Mouse (Mus musculus): Measurements from ENCODE around the gene Slc40a1. TPM values are rescaled to one million over a fixed set of nuclear protein-coding genes. Genes with fewer than 3 reads are reported as not detected.
A peak's percentile ranks its signal among the peaks of the same experiment; 100 is the strongest.

Slc40a1 gene
- total RNA-seq, 2 experiments from 2014 or later = 12.9 to 15.5 TPM

DNA sequence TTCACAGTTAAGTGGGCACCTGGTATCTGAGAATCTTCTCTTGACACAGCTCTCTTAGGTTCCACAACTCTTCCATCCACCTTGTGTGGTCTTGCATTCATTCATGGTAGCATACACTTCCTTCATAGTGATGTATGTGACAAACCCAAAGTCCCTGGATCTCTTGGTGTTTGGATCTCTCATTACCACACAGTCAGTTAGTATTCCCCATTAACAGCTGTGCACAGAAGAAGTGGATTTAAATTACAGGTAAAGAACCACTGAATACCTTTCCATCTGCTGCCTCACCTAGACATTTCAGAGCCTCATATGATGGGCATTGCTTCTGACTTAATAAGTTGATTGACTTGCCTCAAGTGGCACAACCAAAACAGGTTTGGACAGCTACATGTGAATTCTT is 36.1 kb downstream of the Slc40a1 start, which contains the start of gene Gm5269:
TSS of gene Gm5269 (minus strand) at position 101 of the 400 bp plus-strand sequence.
- intact Hi-C loops (cut with DNase I) = no loop called here
- DNase-seq (ENCODE audit: low spot score in 2 of 2) = no peak

DNA sequence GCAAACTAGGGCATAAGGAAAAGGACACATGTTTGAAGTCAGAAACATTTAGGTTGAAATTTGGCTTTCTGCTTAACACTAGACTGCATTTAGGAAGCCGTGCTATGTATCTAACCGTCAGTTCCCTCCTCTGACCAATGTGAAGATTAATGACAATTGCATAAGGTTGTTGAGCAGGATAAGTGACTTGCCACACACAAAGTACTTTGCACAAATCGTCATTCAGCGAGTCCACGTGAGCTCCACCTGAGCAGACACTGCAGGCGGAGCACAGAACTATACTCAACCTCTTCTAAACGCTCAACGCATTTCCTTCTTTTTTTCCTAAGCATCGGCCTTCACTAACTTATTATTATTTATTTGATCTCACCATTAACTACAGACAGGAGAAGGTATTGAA is 39.5 kb downstream of the Slc40a1 start:
- intact Hi-C loops (cut with DNase I) = no loop called here
- no peak for DNase-seq (ENCODE audit: low spot score in 2 of 2)

DNA sequence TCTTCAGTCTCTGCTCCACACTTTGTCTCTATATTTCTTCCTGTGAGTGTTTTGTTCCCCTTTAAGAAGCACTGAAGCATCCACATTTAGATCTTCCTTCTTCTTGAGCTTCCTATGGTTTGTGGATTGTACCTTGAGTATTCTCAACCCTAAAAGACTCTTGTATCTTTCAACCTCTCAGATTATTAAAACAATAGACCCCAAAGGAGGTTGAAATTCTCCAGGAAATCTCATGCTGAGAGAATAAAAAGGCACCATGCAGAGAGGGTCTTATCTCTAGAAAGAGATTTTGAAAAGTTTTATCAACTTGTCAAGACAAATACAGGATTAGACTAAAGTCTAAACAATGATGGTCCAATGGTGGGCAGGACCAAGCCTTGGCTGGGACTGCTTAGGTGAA is 42.9 kb downstream of the Slc40a1 start:
- DNase-seq (ENCODE audit: low spot score in 2 of 2) = no peak
- intact Hi-C loops (cut with DNase I) = no loop called here

DNA sequence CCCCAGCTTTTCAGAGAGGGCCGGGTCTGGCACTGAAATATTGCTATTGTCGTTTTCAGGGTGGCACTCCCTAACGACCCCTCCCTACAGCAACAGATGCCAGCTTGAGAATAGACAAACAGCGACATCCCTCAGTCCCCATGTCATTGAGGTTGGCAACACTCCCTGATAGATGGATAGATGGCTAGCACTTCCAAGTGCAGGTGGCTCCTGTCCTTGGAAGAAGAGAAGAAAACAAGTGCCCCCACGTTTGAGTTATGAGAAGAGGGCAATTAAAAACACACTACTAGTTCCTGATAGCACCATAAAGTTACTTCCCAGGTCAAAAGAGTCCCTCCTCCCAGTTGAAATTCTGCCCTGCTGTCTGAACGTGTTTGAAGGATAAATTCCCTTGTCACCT is 44.2 kb downstream of the Slc40a1 start:
- intact Hi-C loops (cut with DNase I) = no loop called here
- DNase-seq (ENCODE audit: low spot score in 2 of 2) = no peak

DNA sequence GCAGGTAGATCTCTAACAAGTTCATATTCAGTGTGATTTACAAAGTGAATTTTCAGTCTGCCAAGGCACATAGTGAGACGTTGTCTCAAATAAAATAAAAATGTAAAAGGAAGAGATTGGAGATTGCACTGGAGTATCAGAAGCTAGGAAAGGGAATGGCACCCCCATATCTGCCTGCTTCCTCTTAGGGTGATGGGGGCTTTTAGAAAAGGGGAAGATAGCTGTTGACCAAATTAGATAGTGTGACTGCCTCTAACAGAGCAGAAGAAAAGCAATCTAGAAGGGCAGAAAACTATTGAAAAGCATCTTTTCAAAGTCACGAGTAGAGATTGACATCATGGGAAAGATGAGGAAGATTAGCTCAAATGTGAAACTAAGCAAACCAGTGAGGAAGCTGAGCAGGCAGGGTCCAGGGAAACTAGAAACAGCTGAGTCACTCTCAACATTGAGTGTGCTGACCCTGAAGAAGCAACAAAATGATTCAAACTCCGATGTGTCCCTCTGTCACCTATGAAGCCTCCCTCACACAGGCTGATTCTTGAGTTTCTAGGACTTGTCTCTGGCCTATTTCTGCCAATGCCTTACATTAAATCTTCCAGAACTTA is 45.0 kb downstream of the Slc40a1 start:
- no peak for DNase-seq (ENCODE audit: low spot score in 2 of 2)
- intact Hi-C loops (cut with DNase I) = no loop called here

DNA sequence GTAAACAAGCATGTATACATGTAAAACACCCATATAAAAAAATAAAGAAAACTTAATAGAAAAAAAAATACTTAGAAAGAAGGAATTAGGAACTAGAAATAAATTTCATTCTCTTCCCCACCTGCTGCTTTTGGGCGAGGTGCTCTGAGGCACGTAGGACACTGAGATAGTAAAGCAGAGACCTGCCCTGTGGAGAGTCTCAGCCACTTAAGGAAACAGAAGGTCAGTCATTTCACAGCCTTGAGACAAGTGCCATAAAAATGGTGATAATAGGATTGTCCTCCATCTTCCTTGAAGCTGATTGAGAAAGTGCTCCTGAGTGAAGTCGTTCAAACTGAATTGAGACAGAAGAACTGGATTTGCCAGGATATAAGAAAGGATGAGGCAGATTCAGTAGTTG is 48.9 kb downstream of the Slc40a1 start:
- no peak for DNase-seq (ENCODE audit: low spot score in 2 of 2)
- intact Hi-C loops (cut with DNase I) = no loop called here

DNA sequence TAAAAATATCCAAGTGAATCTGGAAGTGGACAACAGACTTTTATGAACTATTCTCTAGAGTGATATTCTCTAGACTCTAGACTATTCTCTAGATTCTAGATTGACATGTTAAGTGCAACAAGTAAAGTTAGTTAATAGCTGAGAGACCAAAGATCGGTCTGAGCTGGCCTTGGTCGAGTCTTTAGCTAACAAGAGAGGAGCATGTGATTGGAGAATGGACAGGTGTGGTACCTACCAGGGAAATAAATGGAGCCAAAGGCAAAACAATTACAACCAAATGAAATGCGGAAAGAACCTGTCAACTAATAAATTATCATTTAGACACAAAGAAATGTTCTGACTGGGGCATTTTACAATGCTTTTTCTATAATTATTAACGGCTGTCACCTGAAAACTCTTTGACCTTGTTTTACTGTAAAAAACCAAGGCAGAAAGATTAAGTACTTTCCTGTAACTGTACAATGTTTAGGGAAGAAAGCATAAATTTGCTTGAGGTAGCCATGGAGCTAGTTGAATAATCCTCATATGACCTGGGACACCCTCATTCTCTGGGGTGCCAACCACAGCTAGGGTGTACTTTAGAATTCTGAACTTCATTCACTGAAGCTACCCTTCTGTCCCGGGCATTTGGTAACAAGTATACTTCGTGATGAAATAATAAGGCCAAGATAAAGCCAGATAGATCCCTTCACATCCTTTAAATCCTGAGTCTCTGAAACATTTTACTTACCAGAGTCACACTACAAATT is 49.7 kb downstream of the Slc40a1 start:
- intact Hi-C loops (cut with DNase I) = no loop called here

DNA sequence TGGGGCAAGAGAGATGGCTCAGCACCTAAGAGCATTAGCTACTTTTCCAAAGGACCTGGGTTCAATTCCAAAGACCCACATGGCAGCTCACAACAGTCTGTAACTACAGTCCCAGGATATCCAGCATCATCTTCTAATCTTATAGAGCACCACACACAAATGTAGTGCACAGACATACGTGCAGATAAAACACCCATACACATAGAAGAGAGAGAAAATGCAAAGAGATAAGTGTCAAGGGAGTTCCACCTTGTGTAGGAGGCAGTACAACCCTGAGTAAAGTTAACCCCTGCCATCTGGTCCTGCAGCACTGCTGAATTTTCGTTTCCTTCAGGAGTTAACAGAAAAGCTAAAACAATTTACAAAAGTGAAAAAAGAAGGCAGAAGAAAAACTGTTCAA is 50.7 kb downstream of the Slc40a1 start:
- no peak for DNase-seq (ENCODE audit: low spot score in 2 of 2)
- intact Hi-C loops (cut with DNase I) = no loop called here

More for the DNA sequence above, 49.7 kb downstream of the Slc40a1 start:
- DNase-seq (ENCODE audit: low spot score in 2 of 2) = no peak

DNA sequence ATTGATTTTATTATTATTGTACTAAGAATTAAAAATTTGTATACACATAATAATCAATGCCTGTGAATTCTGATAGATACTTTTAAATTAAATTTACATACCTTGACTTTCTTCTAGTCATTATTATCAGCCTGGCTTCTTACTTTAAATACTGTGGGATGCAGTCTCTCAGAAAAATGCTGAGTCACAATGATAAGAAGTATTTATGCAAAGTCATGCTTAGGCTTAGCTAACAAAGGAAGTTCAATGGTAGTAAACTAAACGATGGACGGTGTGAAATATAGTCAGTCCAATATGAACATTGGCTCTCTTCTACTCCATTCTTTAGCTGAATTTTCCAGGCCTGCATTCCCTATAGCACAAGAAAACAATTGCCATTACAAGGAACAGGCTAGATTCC is 53.1 kb downstream of the Slc40a1 start:
- DNase-seq (ENCODE audit: low spot score in 2 of 2) = no peak
- intact Hi-C loops (cut with DNase I) = no loop called here

DNA sequence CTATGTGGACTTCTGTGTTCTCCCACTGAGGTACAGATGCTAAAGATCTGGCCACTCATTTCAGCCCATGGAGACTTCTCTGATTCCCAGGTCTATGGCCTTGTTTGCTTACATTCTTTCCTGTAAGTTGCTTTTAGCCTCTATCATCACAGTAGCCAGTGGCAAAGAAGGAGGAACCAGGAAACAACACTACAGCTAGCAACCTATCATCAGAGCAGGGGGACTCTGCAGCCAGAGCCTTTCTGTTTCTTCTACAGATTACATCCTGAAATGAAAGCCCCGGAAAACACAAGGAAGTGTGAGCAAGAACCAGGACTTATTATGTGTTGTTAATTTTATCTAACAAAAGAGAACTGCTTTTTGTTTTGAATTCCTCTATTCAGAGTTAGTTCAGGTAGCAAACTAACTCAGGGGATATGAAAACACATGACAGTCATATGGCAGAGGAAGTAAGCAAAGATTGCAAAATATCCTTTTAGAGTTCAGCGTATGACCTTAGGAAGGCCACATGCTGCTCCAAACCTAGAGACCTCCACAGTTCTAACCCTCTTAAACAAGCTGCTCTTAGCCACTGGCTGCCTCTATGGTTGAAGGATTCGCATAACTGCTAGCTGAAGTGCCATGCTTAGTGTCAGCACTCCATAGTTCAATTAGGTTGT is 57.7 kb downstream of the Slc40a1 start:
- intact Hi-C loops (cut with DNase I) = no loop called here
- no peak for DNase-seq (ENCODE audit: low spot score in 2 of 2)

DNA sequence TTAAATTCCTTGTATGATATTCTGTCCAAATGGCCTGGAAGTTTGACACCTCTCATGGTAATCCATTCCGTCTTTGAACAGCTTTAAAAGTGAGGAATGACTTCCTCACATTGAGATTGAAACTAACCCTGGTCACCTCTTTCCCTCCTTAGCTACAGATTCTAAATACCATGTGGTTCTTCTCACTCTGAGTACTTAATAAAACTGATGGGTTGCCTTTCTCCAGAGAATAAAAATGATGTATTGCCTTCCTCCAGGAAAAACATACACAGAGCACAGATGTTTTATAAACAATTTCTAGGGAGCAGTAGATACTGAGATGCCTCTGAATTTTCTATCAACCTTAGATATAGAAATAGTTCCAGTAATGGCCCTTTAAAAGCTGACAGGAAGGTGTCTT is 58.3 kb downstream of the Slc40a1 start:
- no peak for DNase-seq (ENCODE audit: low spot score in 2 of 2)
- intact Hi-C loops (cut with DNase I) = no loop called here

DNA sequence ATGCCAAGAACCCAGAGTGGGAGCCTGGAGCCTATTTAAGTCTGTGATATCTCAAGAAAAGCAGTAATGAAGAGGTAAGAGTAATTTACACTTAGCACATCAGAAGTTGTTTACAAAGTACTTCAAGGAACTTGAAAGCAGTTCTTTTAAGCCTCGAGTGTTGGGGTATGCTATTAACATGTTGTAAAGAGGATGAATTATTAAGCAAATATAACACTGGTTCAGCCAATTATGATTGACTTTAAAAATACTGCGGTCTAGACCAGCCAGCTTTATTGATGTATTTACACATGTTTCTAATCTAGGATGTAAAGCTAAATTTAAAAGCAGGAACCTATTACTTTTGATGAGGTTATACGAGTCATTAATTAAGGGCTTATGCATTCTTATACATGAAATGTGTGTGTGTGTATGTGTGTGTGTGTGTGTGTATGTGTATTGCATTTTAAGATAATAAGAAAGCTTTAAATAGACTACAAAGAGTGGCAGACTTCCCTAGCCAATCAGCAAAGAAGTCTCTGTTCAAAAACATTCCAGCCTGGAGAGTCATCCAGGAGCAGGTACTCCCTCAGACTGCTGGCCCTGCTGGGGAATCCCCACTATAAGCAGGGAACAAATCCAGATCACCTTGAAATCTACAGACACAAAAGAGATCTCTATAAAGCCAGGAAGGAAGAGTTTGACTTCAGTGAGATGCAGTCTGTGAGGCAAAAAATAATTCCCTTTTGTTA is 59.9 kb downstream of the Slc40a1 start:
- DNase-seq (ENCODE audit: low spot score in 2 of 2) = no peak
- intact Hi-C loops (cut with DNase I) = no loop called here

DNA sequence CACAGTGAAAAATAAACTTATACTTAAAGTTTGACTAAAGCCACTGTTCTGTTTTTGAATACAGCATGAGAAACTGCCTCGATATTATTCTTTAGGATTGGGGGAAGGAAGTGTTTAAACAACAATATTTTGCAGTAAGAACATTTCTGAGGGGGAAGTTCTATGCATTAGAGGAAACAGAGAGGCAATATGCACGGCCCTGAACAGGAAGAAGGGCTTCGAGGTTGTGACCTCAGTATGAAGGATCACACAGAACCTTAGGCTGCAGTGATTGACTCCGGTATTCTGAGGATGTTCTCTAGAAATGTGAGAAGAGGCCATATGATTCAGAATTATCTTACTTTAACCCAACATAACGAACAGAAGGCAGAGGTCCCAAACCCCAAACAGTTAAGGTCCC is 60.6 kb downstream of the Slc40a1 start:
- no peak for DNase-seq (ENCODE audit: low spot score in 2 of 2)
- intact Hi-C loops (cut with DNase I) = no loop called here

DNA sequence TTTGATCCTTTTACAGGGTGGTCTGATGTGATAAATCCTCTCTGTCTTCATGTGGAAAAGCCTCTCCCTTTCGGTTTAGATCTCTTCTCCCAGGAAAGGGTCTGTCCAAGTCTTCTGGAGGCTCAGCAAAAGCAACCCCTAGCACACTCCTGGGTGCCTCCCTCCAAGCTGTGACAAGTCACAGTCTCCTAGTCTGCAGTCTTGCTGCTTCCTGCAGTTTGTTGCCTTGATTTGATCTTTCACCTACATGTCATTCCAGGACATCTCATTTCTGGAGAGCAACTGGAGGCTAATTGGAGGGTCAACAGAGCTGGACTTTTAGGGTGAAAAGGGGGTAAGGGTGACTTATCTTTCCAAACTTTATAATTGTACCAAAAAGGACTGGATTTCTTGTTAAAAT is 61.0 kb downstream of the Slc40a1 start:
- intact Hi-C loops (cut with DNase I) = no loop called here
- no peak for DNase-seq (ENCODE audit: low spot score in 2 of 2)

DNA sequence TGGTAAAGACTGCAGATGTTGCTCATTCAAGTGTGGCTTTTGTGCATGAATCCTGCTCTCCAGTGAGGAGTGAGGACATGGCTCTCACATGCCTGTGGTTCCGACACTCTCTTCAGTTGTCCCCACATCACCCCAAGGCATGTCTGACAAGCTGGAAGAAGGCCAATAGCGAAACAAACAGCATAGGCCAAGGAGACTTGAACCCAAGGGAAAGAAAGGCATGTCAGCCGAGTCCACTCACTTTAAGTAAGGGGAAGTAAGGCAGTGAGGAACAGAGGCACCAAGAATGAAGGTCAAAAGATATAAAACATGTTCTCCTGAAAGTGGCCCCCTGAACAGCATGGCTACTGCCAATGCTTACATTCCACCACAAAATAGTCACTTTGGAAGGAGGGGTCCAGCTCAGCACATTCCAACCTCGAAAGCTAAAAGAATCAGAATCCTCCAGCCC is 61.7 kb downstream of the Slc40a1 start:
- no peak for DNase-seq (ENCODE audit: low spot score in 2 of 2)
- intact Hi-C loops (cut with DNase I) = no loop called here

DNA sequence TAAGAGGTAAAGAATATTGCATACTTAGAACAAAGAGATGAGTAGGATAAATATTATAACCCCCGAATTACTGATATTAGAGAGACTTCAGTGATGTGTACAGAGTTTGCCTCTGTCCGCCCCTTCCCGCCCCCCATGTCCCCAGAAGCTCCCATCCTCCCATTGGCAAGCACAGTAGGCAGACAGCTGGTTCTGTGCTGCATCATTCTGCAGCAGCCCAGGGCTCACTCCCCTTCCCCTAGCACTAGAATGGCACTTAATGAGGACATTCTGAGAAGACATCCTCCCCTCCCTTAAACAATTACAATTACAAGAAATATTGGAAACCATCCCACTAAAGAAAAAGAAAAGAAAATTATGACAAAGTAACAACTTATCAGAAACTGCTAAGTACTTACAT is 62.7 kb downstream of the Slc40a1 start:
- DNase-seq (ENCODE audit: low spot score in 2 of 2) = no peak
- intact Hi-C loops (cut with DNase I) = no loop called here

DNA sequence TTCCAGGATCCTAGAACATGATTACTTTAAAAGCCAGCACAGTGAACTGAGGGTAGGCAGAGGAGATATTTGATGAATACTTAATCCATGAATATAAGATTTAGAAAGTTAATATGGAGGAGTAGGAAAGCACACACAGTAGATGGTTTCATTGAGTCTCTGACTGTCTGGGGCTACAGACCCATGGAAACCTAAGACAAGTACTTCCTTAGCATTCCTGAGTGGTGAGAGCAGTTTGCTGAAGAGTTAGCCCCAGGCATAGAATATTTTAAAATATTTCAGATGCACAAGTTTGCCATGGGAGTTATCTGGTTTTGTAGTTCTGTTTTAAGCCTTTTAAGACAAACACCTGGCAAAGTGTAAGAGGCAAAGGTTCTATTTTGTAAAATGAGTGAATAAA is 65.2 kb downstream of the Slc40a1 start:
- intact Hi-C loops (cut with DNase I) = no loop called here
- no peak for DNase-seq (ENCODE audit: low spot score in 2 of 2)

DNA sequence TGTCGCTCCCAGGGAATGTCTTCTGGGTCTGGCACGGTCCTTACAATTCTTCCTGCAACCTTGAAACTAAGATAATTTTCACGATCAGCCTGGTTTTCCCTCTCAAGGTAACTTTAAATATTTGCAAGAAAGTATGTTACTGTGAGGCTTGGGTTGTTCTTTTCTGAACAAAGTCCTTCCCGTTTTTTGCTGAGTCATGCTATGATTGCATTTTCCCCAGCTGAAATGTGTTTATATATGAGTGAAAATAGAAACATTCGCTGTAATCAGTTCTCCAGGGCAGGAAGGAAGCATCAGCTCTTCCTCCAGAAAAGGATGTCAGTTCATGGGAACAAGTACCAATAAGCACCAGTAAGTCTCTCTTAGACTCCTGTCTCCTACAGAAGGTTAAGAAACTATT is 66.0 kb downstream of the Slc40a1 start:
- intact Hi-C loops (cut with DNase I) = no loop called here

More for the DNA sequence above, 66.0 kb downstream of the Slc40a1 start:
- DNase-seq (ENCODE audit: low spot score in 2 of 2) = peak in 1 of 2 experiments; percentile 12

All from left cerebral cortex, postnatal 25 days (tissue).